Comparison of ENCODE assay signal across 8 mouse cellular contexts in genomic region chr19:10203848-10204615, GRCm38 (mm10). TPM values are rescaled to one million over a fixed set of nuclear protein-coding genes. Genes with fewer than 3 reads are reported as not detected.
A peak's percentile ranks its signal among the peaks of the same experiment; 100 is the strongest.
DNase-seq lines count a peak whose midpoint lies in the region; ATAC-seq lines count a peak whose summit lies in the region.

Gene Tmem258 (plus strand): TSS chr19:10204014.
Gene Fen1 (minus strand): TSS chr19:10204169.

- H3K27me3 ChIP-seq in hindbrain, embryonic 12.5 days = no peaks in the 10 kb centered on the region

- under 1% methylated on average over 40 of the region's 40 CpGs for WGBS in hindbrain, embryonic 12.5 days

- no peaks in the 10 kb centered on the region for H3K9me3 ChIP-seq in hindbrain, embryonic 12.5 days (replicated peaks)

- H3K4me1 ChIP-seq in hindbrain, embryonic 12.5 days = peaks cover 17% of the 10 kb centered on the region

- H3K4me2 ChIP-seq in hindbrain, embryonic 12.5 days (replicated peaks) = peak within 1 kb of the TSS; percentile 86

- peak within 1 kb of the TSS; percentile 73 for H3K27ac ChIP-seq in hindbrain, embryonic 12.5 days

- peak; percentile 83 for DNase-seq in MN1 (ENCODE audit: low spot score)
- DNase-seq in cerebellum, adult 9-11 months = peak; percentile 93
- DNase-seq in frontal cortex, postnatal 10 days (ENCODE audit: low spot score in 2 of 2) = peak; percentile 84 to 91
- DNase-seq in layer of hippocampus, postnatal 14 days (ENCODE audit: low spot score in 2 of 2) = peak; percentile 94 to 95
- peak; percentile 92 for DNase-seq in lung, postnatal 14 days
- peak; percentile 83 for DNase-seq in retina, adult 2 months (ENCODE audit: low read depth, low spot score)
- peak; percentile 86 to 92 for DNase-seq in thymus, postnatal 36 days

- peaks cover 49% of the 10 kb centered on the region for H3K36me3 ChIP-seq in hindbrain, embryonic 12.5 days

- peak; percentile 92 for ATAC-seq in hindbrain, embryonic 12.5 days (ENCODE audit: low FRiP score)

- peak within 1 kb of the TSS; percentile 82 for H3K4me3 ChIP-seq in hindbrain, embryonic 12.5 days

- peak within 1 kb of the TSS; percentile 80 for H3K9ac ChIP-seq in hindbrain, embryonic 12.5 days

RNA-seq across cellular contexts. Expression of gene Tmem258, which starts in this region (rescaled TPM):
- polyA plus RNA-seq in hindbrain, embryonic 12.5 days (2016; fragmentation: Nextera tagmentation; extraction: Ambion mirVana) = 313 and 342 TPM in 2 replicates
- 10 to 100 TPM; 90.6 to 91.7 TPM for total RNA-seq in layer of hippocampus, postnatal 14 days (2021)

RNA-seq across cellular contexts. Expression of gene Fen1, which starts in this region (rescaled TPM):
- 60.3 and 62.4 TPM in 2 replicates for polyA plus RNA-seq in hindbrain, embryonic 12.5 days (2016; fragmentation: Nextera tagmentation; extraction: Ambion mirVana)
- total RNA-seq in layer of hippocampus, postnatal 14 days (2021) = 10 to 100 TPM in 1 of 2 experiments, 1 to 10 TPM in 1; 8.8 to 10.1 TPM

Comparison
In these comparisons a context has a peak if more than half of its experiments do, and no peak if none do; other contexts are left out.
1. Peak in every context shown above with its lines: DNase-seq, ATAC-seq, H3K4me3 ChIP-seq and H3K27ac ChIP-seq.